Mouse (Mus musculus) spleen, adult 2 months (tissue): ENCODE results near the gene Heg1.

Experiments used
- CTCF ChIP-seq: fragments of 200-500 bp; IDR thresholded peaks from 2 replicates; pipeline ENCODE4 v1.5.1; 2011; ENCODE audit warnings: mild to moderate bottlenecking, inconsistent platforms; ENCODE audit not compliant: insufficient read depth, insufficient read length, insufficient replicate concordance; ENCODE audit errors: extremely low read depth
- POLR2A ChIP-seq: fragments of 200-500 bp; IDR thresholded peaks from 2 replicates; pipeline ENCODE4 v1.6.1; 2011; ENCODE audit warnings: low read depth, low read length, inconsistent platforms

DNA sequence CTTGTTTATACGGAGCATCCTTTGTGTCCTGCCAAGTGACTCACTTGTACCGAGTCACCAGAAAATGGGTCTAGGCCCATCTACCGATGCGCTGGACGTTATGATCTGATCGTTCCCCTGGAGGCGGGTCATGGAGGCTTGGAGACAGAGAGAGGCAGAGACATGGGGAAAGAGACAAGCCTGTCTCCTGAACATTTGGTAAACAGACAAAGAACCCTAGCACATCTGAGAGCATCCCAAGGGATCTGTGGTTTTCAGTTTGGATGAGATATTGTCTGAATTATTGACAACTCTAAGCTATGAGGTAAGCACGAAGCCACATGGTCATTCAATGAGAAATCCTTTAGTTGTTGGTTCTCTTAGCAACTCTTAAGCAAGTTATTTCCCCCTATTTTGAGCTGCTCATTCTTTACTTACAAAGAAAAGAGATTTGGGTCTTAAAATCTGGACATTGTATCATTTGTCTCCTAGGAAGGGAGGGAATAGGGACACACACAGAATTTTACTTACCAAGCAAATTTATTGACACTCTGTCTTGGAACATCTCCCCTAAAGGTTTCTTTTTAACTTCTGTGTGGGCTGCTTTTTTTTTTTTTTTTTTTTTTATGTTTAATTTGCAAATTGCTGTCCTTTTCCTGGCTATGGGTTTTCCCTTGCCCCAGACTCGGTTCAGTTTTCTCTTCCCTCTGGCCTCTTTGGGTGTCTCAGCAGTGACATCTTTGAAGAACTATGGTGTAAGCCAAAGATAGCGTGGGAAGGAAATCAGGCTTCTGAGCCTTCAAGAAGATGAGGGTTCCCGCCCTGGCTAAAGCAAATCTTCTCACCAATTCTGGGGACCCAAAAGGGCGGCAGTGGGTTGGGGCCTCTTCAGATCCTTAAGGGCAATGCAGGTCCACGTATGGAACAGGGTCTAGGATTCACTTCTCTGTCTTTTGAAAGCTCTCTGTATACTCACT is 686 bp upstream of the Heg1 start:
- TF ChIP-seq POLR2A (no peak), CTCF (no peak)
